Mouse (Mus musculus): ENCODE measurements around the gene Tmem109.

The Tmem109 gene

GRCm38 (mm10) chr19:10880975-10881425, 801 bp downstream of the Tmem109 start:
- no peak for DNase-seq

GRCm38 (mm10) chr19:10880085-10880974, 1.5 kb downstream of the Tmem109 start:
- DNase-seq = peak; percentile 57 to 74

GRCm38 (mm10) chr19:10878201-10878837, 3.5 kb downstream of the Tmem109 start:
- no peak for DNase-seq

- peak in 1 of 2 experiments; percentile 19 for DNase-seq
Measured at GRCm38 (mm10) chr19:10871328-10871961, 10.4 kb downstream of the Tmem109 start.

GRCm38 (mm10) chr19:10870676-10871075, 11.1 kb downstream of the Tmem109 start:
- DNase-seq = no peak

GRCm38 (mm10) chr19:10869886-10870527, 11.8 kb downstream of the Tmem109 start, which contains the start of gene Tmem132a:
TSS of gene Tmem132a (minus strand) at chr19:10869940.
- peak; percentile 35 to 38 for DNase-seq

- DNase-seq = peak; percentile 82 to 86
Measured at GRCm38 (mm10) chr19:10869241-10869885, 12.4 kb downstream of the Tmem109 start.

- DNase-seq = no peak
Measured at GRCm38 (mm10) chr19:10868623-10869141, 13.1 kb downstream of the Tmem109 start.

- no peak for DNase-seq
Measured at GRCm38 (mm10) chr19:10867946-10868622, 13.7 kb downstream of the Tmem109 start.

GRCm38 (mm10) chr19:10866351-10866750, 15.4 kb downstream of the Tmem109 start:
- no peak for DNase-seq

- no peak for DNase-seq
Measured at GRCm38 (mm10) chr19:10860072-10860497, 21.7 kb downstream of the Tmem109 start.

GRCm38 (mm10) chr19:10856520-10856919, 25.3 kb downstream of the Tmem109 start:
- no peak for DNase-seq

- no peak for DNase-seq
Measured at GRCm38 (mm10) chr19:10855422-10855821, 26.4 kb downstream of the Tmem109 start.

- peak; percentile 55 to 68 for DNase-seq
Measured at GRCm38 (mm10) chr19:10847311-10848087, 34.3 kb downstream of the Tmem109 start.

- DNase-seq = no peak
Measured at GRCm38 (mm10) chr19:10846150-10846549, 35.7 kb downstream of the Tmem109 start.

GRCm38 (mm10) chr19:10845454-10845853, 36.3 kb downstream of the Tmem109 start:
- DNase-seq = no peak

GRCm38 (mm10) chr19:10844206-10844605, 37.6 kb downstream of the Tmem109 start:
- no peak for DNase-seq

GRCm38 (mm10) chr19:10842914-10843313, 38.9 kb downstream of the Tmem109 start:
- peak in 1 of 2 experiments; percentile 24 for DNase-seq

GRCm38 (mm10) chr19:10841721-10842626, 39.8 kb downstream of the Tmem109 start:
- peak; percentile 44 to 51 for DNase-seq
